Mouse (Mus musculus): ENCODE results near the gene Tnfrsf25. TPM values are rescaled to one million over a fixed set of nuclear protein-coding genes. Genes with fewer than 3 reads are reported as not detected.
A peak's percentile ranks its signal among the peaks of the same experiment; 100 is the strongest.

The Tnfrsf25 gene
- polyA plus RNA-seq (2012; rRNA removed): 1.9 and 3.8 TPM in 2 replicates

DNA sequence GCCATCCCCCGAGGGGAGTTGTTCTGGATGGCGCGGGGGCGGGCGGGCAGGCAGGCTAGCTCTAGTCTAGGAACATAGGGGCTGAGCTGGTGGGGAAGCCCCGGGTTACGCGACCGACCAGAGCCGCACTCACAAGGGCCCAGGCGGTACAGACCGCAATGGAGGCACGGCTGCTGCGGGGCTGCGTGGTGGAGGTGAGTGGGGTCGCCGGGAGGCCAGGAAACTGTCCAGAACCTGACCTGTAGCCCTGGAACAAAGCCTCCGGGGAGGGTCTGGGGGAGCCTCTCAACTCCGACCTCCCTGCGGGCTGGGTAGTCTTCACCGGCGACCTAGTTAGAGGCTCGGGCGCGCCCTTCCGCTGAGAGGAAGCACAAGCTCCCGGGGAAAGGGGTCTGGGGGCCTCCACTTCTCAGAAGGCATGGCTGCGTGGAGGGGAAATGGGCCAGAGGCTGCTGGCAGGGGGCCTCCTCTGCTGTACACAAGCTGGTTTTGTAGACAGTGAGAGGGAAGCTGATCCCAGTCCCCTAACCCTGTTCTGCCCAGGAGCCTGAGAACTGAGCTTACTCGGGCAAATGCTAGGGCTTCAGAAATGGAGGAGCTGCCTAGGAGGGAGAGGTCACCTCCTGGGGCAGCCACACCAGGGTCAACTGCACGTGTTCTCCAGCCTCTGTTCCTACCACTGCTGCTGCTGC lies at the start of gene Tnfrsf25:
TSS of gene Tnfrsf25 (plus strand) at position 14 of the 692 bp plus-strand sequence.
- Histone ChIP-seq H3K4me1 (ENCODE audit: control insufficient read depth, insufficient read depth, insufficient read length, low read length) (peaks cover 2% of the 10 kb centered on the region; the same call in 1 of the 2 replicates), H3K36me3 (ENCODE audit: control insufficient read depth, insufficient read depth, low read length) (0 out of 2 replicates have a peak, but pooled peaks cover 1% of the 10 kb centered on the region), H3K4me3 (ENCODE audit: low read depth, low read length) (peak within 1 kb of the TSS; percentile 26), H3K27ac (ENCODE audit: insufficient read depth, low read depth, low read length) (no peak within 1 kb of the TSS; the same call in 1 of the 2 replicates), H3K27me3 (ENCODE audit: control insufficient read depth, insufficient read depth, low read length) (peaks cover 28% of the 10 kb centered on the region)
- WGBS: 21% methylated on average over 30 of the region's 30 CpGs
- TF ChIP-seq CTCF (IDR thresholded peaks at IDR 0.05; ENCODE audit: extremely low read depth, insufficient read length, insufficient replicate concordance, low read depth, low read length) (no peak), POLR2A (IDR thresholded peaks at IDR 0.05; ENCODE audit: low read depth, low read length) (no peak)

GRCm38 (mm10) chr4:152067280-152067679 lies 48.5 kb upstream of the Tnfrsf25 start:
- H3K27ac ChIP-seq (ENCODE audit: insufficient read depth, low read depth, low read length): no peak overlapping the region
- no peaks in the 10 kb centered on the region for H3K4me1 ChIP-seq (ENCODE audit: control insufficient read depth, insufficient read depth, insufficient read length, low read length)
- no peaks in the 10 kb centered on the region for H3K27me3 ChIP-seq (ENCODE audit: control insufficient read depth, insufficient read depth, low read length)
- no peak overlapping the region for H3K4me3 ChIP-seq (ENCODE audit: low read depth, low read length)
- no peaks in the 10 kb centered on the region for H3K36me3 ChIP-seq (ENCODE audit: control insufficient read depth, insufficient read depth, low read length)
- TF ChIP-seq CTCF (IDR thresholded peaks at IDR 0.05; ENCODE audit: extremely low read depth, insufficient read length, insufficient replicate concordance, low read depth, low read length): no peak
- TF ChIP-seq POLR2A (IDR thresholded peaks at IDR 0.05; ENCODE audit: low read depth, low read length): no peak

- no peak overlapping the region for H3K27ac ChIP-seq (ENCODE audit: insufficient read depth, low read depth, low read length)
- no peaks in the 10 kb centered on the region for H3K36me3 ChIP-seq (ENCODE audit: control insufficient read depth, insufficient read depth, low read length)
- TF ChIP-seq CTCF (IDR thresholded peaks at IDR 0.05; ENCODE audit: extremely low read depth, insufficient read length, insufficient replicate concordance, low read depth, low read length) (no peak), POLR2A (IDR thresholded peaks at IDR 0.05; ENCODE audit: low read depth, low read length) (no peak)
- H3K27me3 ChIP-seq (ENCODE audit: control insufficient read depth, insufficient read depth, low read length): no peaks in the 10 kb centered on the region
- H3K4me3 ChIP-seq (ENCODE audit: low read depth, low read length): no peak overlapping the region
- H3K4me1 ChIP-seq (ENCODE audit: control insufficient read depth, insufficient read depth, insufficient read length, low read length): peaks cover 3% of the 10 kb centered on the region; the same call in 1 of the 2 replicates
- WGBS: 74% methylated on average over 6 of the region's 6 CpGs
These were observed 47.5 kb upstream of the Tnfrsf25 start for GRCm38 (mm10) chr4:152068166-152068724.

DNA sequence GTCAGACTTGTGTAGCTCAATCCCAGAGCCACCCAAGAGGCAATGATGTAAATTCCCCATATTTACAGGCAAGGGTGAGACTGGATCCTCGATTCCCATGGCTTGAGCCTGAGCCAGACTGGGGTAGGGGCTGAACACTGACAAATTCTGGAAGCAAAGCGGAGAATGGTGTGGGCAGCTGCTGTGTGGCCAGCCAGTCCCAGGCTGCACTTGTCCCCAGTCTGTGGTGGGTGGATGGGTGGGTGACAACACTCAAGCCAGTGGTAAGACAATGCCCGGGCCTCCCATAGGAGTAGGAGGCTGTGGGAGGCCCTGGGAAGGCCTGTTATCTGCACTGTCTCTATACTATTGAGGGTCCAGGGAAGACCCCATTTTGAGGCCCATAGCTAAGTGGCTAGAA lies 46.5 kb upstream of the Tnfrsf25 start:
- Histone ChIP-seq H3K4me1 (ENCODE audit: control insufficient read depth, insufficient read depth, insufficient read length, low read length) (peaks cover 3% of the 10 kb centered on the region; the same call in 1 of the 2 replicates), H3K4me3 (ENCODE audit: low read depth, low read length) (no peak overlapping the region), H3K27ac (ENCODE audit: insufficient read depth, low read depth, low read length) (no peak overlapping the region), H3K27me3 (ENCODE audit: control insufficient read depth, insufficient read depth, low read length) (no peaks in the 10 kb centered on the region), H3K36me3 (ENCODE audit: control insufficient read depth, insufficient read depth, low read length) (no peaks in the 10 kb centered on the region)
- 86% methylated on average over 3 of the region's 3 CpGs for WGBS
- TF ChIP-seq POLR2A (IDR thresholded peaks at IDR 0.05; ENCODE audit: low read depth, low read length) (no peak), CTCF (IDR thresholded peaks at IDR 0.05; ENCODE audit: extremely low read depth, insufficient read length, insufficient replicate concordance, low read depth, low read length) (no peak)

DNA sequence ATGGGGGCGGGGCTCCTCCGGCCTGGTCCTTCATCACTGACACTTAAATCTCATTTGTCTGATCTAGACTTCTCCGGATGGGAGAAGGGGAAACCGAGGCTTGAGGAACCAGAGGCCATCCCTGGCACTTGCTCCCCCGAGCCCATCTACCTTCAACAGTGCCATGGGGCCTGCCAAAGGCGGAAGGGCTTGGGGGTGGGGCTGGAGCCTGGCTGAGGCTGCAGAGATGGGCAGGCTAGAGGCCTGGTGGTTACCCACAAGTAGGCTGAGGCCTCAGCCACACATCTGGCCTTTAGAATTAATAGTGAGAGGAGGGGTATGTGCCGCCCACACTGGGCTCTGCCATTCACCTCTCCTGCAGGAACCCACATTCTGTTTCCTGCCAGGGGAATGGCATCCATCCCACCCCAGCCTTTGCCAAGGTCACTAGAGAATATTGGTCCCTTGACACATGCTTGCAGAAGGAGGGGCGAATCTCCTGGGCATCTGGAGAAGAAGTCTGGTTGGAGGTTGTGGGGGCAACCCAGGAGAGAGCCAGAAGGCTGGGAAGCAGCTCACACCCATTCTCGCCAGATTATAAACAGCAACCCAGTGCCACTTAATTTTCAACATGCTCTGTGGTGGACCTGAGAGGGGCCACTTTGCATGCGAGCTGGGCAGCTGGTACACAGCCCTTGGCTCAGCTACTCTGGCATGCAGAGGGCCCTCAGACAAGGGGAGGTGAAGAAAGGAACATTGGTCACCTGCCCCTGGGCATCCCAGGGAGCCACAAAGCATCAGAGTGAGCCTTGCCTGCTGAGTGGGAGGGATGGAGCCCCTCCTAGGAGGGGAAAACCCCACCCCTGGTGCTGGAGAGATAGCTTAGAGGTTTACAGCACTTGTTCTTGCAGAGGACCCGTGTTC lies 45.0 kb upstream of the Tnfrsf25 start:
- no peaks in the 10 kb centered on the region for H3K36me3 ChIP-seq (ENCODE audit: control insufficient read depth, insufficient read depth, low read length)
- H3K27me3 ChIP-seq (ENCODE audit: control insufficient read depth, insufficient read depth, low read length): no peaks in the 10 kb centered on the region
- 76% methylated on average over 11 of the region's 11 CpGs for WGBS
- H3K4me1 ChIP-seq (ENCODE audit: control insufficient read depth, insufficient read depth, insufficient read length, low read length): peaks cover 3% of the 10 kb centered on the region; the same call in 1 of the 2 replicates
- H3K27ac ChIP-seq (ENCODE audit: insufficient read depth, low read depth, low read length): no peak overlapping the region
- no peak overlapping the region for H3K4me3 ChIP-seq (ENCODE audit: low read depth, low read length)
- TF ChIP-seq CTCF (IDR thresholded peaks at IDR 0.05; ENCODE audit: extremely low read depth, insufficient read length, insufficient replicate concordance, low read depth, low read length): no peak

DNA sequence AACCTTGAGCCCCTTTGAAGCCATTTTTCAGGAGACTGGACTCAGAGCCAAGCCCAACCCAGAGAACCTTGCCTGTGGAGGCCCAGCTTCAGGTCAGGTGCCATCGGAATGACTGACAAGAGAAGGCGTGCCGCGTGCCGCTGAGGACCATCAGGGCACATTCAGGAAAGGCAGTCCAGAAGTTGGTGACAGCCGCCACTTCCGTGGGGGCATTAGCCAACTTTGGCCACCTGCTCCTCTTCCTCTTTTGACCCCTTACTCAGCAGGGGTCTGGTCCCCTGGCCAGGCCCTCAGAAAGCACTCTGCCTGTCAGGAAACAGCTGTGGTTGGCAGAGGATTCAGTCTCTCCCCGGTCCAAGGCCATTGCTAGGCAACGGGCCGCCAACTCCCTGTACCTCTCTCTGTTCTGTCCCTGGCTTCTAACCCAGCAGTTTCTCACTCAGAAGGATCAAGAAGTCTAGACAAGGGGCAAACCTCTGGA lies 43.6 kb upstream of the Tnfrsf25 start, which contains the start of gene Plekhg5:
TSS of gene Plekhg5 (plus strand) at position 378 of the 481 bp plus-strand sequence.
- no peak within 1 kb of the TSS for H3K4me3 ChIP-seq (ENCODE audit: low read depth, low read length)
- peaks cover 3% of the 10 kb centered on the region; the same call in 1 of the 2 replicates for H3K4me1 ChIP-seq (ENCODE audit: control insufficient read depth, insufficient read depth, insufficient read length, low read length)
- no peak within 1 kb of the TSS for H3K27ac ChIP-seq (ENCODE audit: insufficient read depth, low read depth, low read length)
- no peaks in the 10 kb centered on the region for H3K36me3 ChIP-seq (ENCODE audit: control insufficient read depth, insufficient read depth, low read length)
- no peaks in the 10 kb centered on the region for H3K27me3 ChIP-seq (ENCODE audit: control insufficient read depth, insufficient read depth, low read length)
- 37% methylated on average over 10 of the region's 10 CpGs for WGBS
- TF ChIP-seq CTCF (IDR thresholded peaks at IDR 0.05; ENCODE audit: extremely low read depth, insufficient read length, insufficient replicate concordance, low read depth, low read length) (no peak), POLR2A (IDR thresholded peaks at IDR 0.05; ENCODE audit: low read depth, low read length) (no peak)
